Mouse (Mus musculus) limb, embryonic 14.5 days (tissue): ENCODE measurements around the gene Lhfpl3. TPM values are rescaled to one million over a fixed set of nuclear protein-coding genes. Genes with fewer than 3 reads are reported as not detected.

Experiments used
- ATAC-seq: fragments of 200-750 bp; cut with Nextera tagmentation; 2 replicates; pipeline ENCODE4 v1.8.0; 2017; ENCODE audit warnings: low read depth, moderate number of reproducible peaks, moderate TSS enrichment; ENCODE audit not compliant: low FRiP score
- DNase-seq: peaks from one replicate; pipeline ENCODE4 v3.0.0-alpha.2; 2015; ENCODE audit warnings: low spot score
- H3K27ac ChIP-seq: fragments of 300-500 bp; sonication (generic); replicated peaks from 2 replicates; pipeline ENCODE4 v1.5.1; 2014; ENCODE audit warnings: low read depth, mild to moderate bottlenecking, low read length, moderate library complexity, mixed read lengths
- H3K27me3 ChIP-seq: fragments of 300-500 bp; sonication (generic); 2 replicates; pipeline ENCODE4 v1.6.1; 2014; ENCODE audit warnings: low read length, mixed read lengths; ENCODE audit not compliant: control insufficient read depth, insufficient read depth
- H3K36me3 ChIP-seq: fragments of 300-500 bp; sonication (generic); 2 replicates; pipeline ENCODE4 v1.6.1; 2014; ENCODE audit warnings: mild to moderate bottlenecking, low read length, moderate library complexity, mixed read lengths; ENCODE audit not compliant: control insufficient read depth, insufficient read depth
- H3K4me1 ChIP-seq: fragments of 300-500 bp; sonication (generic); 2 replicates; pipeline ENCODE4 v1.6.1; 2014; ENCODE audit warnings: antibody characterized with exemption, low read length, mixed read lengths; ENCODE audit not compliant: control insufficient read depth, insufficient read depth
- H3K4me2 ChIP-seq: fragments of 300-500 bp; sonication (generic); replicated peaks from 2 replicates; pipeline ENCODE4 v1.6.1; 2014; ENCODE audit warnings: low read depth, mild to moderate bottlenecking, low read length, moderate library complexity; ENCODE audit not compliant: severe bottlenecking
- H3K4me3 ChIP-seq: fragments of 300-500 bp; sonication (generic); replicated peaks from 2 replicates; pipeline ENCODE4 v1.5.1; 2014; ENCODE audit warnings: low read length
- H3K9ac ChIP-seq: fragments of 300-500 bp; sonication (generic); 2 replicates; pipeline ENCODE4 v1.6.1; 2014; ENCODE audit warnings: mild to moderate bottlenecking, low read depth, low read length, moderate library complexity; ENCODE audit not compliant: severe bottlenecking
- H3K9me3 ChIP-seq: fragments of 300-500 bp; sonication (generic); 2 replicates; pipeline ENCODE4 v1.6.1; 2016; ENCODE audit warnings: low read length; ENCODE audit not compliant: control insufficient read depth
- POLR2A ChIP-seq: fragments of 200-500 bp; IDR thresholded peaks from 2 replicates; pipeline ENCODE4 v1.8.0; 2012; ENCODE audit warnings: inconsistent platforms, mild to moderate bottlenecking, moderate library complexity, borderline replicate concordance; ENCODE audit not compliant: insufficient read depth, insufficient read length; ENCODE audit errors: extremely low read depth
- WGBS: fragments of 180-500 bp; shearing (Covaris S2); extraction: QIAGEN DNeasy Blood & Tissue Kit; methylation state at CpG from one replicate; pipeline ENCODE4 v1.1.7; 2014; 5-methylcytosine and 5-hydroxymethylcytosine counted together
- polyA plus RNA-seq, 2 experiments: library from polyadenylated mRNA; depleted of rRNA in 1 of 2; stranded (reverse) in 1 of 2; unstranded in 1 of 2; fragments of >200 nt; fragmentation: Nextera tagmentation in 1 of 2; extraction: Ambion mirVana in 1 of 2; gene quantifications; 2 replicates each; pipeline versions ENCODE4 v1.2.1 to v1.2.3; 2012 to 2014

Lhfpl3 gene
- polyA plus RNA-seq, 2 experiments, result 0.72 to 0.82 TPM

DNA sequence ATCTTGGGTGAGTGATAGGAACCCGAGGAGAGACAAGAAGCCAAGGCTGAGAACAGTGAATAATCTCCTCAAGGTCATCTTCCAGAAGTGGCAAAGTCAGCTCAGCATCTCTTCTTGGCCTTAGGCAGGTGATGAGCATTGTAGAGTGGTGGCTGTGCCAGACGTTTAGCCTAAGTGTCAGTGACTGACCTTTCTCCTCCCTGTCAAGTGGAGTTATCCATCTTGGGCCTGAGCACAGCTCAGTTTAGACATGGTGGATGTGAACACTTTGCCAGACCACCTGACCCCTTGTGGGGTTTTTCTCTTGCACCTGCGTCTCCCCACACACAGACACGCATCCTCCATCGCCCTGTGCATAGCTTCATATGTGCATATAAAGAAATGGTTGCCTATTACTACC is 305.6 kb downstream of the Lhfpl3 start:
- Histone ChIP-seq H3K36me3 (no peaks in the 10 kb centered on the region), H3K9me3 (no peaks in the 10 kb centered on the region), H3K4me3 (no peak overlapping the region), H3K27me3 (no peaks in the 10 kb centered on the region), H3K9ac (no peak overlapping the region), H3K27ac (no peak overlapping the region), H3K4me2 (no peak overlapping the region), H3K4me1 (no peaks in the 10 kb centered on the region)
- 68% methylated on average over 5 of the region's 5 CpGs for WGBS
- no peak for ATAC-seq
- DNase-seq, result no peak
- no peak for TF ChIP-seq POLR2A

DNA sequence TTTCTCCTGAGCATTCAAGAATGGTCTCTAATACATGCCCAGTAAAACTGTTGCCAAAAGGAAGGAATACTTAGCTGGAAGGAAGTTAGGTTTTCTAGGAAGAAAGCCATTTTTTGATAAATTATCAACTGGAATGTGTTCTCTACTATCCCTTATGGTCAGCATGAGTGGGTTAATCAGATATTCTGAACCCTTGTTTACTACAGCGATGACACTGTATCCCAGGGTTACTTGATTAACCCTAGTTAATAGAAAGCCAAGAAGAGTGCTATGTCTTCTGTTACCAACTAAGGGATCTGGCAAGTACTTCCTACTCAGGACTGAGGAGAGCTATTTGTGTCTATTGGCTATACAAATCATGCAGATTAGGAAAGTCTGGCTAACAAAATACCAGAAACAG is 349.0 kb downstream of the Lhfpl3 start:
- no peak overlapping the region for H3K4me3 ChIP-seq
- 80% methylated on average over 1 of the region's 1 CpGs for WGBS
- no peak for ATAC-seq
- H3K36me3 ChIP-seq, result no peaks in the 10 kb centered on the region
- H3K4me2 ChIP-seq, result no peak overlapping the region
- H3K9ac ChIP-seq, result no peak overlapping the region
- DNase-seq, result no peak
- no peaks in the 10 kb centered on the region for H3K27me3 ChIP-seq
- no peak for TF ChIP-seq POLR2A
- no peak overlapping the region for H3K27ac ChIP-seq
- H3K9me3 ChIP-seq, result no peaks in the 10 kb centered on the region
- H3K4me1 ChIP-seq, result no peaks in the 10 kb centered on the region

DNA sequence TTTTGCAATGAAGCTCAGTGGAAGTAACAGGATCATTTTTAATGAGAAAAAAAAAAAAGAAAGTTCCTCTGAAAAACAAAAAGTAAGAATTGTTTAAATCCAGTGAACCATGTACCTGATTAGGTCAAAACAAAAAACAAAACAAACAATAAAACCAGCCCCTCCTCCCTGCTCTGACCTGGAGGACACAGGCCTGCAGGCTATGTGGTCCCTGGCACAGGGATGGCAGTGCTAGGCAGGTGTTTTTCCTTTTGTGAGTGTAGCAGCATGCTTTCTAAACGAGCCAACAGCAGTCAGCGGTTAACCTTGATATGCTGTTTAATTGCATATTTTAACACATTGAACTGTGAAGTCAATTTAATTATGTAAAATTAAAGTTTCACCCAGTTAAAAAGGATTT is 360.7 kb downstream of the Lhfpl3 start:
- no peaks in the 10 kb centered on the region for H3K36me3 ChIP-seq
- H3K27ac ChIP-seq, result no peak overlapping the region
- no peaks in the 10 kb centered on the region for H3K4me1 ChIP-seq
- no peaks in the 10 kb centered on the region for H3K27me3 ChIP-seq
- ATAC-seq, result no peak
- H3K4me3 ChIP-seq, result no peak overlapping the region
- TF ChIP-seq POLR2A, result no peak
- no peak overlapping the region for H3K4me2 ChIP-seq
- no peaks in the 10 kb centered on the region for H3K9me3 ChIP-seq
- WGBS, result 62% methylated on average over 2 of the region's 2 CpGs
- no peak for DNase-seq
- H3K9ac ChIP-seq, result no peak overlapping the region

DNA sequence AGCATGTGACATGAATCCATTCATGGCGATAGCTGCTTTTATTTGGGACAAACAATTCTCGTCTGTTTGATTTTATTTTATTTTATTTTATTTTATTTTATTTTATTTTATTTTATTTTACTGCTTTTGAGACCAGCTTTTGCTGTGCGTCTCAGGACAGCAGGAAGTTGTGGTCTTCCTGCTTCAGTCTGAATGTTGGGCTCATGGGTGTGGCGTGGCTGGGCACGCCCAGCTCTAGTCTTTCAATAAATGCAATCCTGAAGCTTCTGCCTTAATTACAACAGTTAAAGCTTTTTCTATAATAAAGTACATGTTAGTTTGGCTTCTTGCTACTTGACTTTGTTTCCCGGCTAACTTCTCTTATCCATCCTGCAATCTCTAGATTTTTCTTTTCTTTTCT is 365.4 kb downstream of the Lhfpl3 start:
- no peaks in the 10 kb centered on the region for H3K9me3 ChIP-seq

DNA sequence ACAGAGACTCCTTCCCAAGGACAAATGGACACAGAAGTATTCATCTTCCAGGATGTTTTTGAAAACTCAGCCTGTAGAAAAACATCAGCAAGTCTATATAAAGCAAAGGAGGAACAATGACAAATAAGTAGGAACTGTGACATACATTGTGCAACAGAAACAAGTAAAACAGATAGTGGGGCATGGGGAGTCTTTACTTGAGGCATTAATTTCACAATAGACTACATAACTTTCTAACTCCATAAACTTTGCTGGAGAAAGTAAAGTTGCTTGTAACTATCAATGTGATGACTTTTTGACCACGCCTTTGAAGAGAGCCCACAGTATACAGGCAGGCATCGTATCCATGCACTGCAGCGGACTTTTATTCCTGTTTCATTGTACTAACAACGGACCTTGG is 368.4 kb downstream of the Lhfpl3 start:
- DNase-seq, result no peak
- TF ChIP-seq POLR2A, result no peak
- WGBS, result 87% methylated on average over 4 of the region's 4 CpGs
- no peaks in the 10 kb centered on the region for H3K4me1 ChIP-seq
- H3K9ac ChIP-seq, result no peak overlapping the region
- H3K9me3 ChIP-seq, result no peaks in the 10 kb centered on the region
- H3K27ac ChIP-seq, result no peak overlapping the region
- no peak overlapping the region for H3K4me3 ChIP-seq
- no peaks in the 10 kb centered on the region for H3K27me3 ChIP-seq
- H3K36me3 ChIP-seq, result no peaks in the 10 kb centered on the region
- no peak for ATAC-seq
- no peak overlapping the region for H3K4me2 ChIP-seq

More for the DNA sequence above, 365.4 kb downstream of the Lhfpl3 start:
- WGBS, result 83% methylated on average over 6 of the region's 6 CpGs
- Histone ChIP-seq H3K27ac (no peak overlapping the region), H3K9ac (no peak overlapping the region), H3K4me3 (no peak overlapping the region), H3K4me2 (no peak overlapping the region), H3K4me1 (no peaks in the 10 kb centered on the region), H3K36me3 (no peaks in the 10 kb centered on the region), H3K27me3 (no peaks in the 10 kb centered on the region)
- DNase-seq (no peak), ATAC-seq (no peak)
- TF ChIP-seq POLR2A, result no peak

DNA sequence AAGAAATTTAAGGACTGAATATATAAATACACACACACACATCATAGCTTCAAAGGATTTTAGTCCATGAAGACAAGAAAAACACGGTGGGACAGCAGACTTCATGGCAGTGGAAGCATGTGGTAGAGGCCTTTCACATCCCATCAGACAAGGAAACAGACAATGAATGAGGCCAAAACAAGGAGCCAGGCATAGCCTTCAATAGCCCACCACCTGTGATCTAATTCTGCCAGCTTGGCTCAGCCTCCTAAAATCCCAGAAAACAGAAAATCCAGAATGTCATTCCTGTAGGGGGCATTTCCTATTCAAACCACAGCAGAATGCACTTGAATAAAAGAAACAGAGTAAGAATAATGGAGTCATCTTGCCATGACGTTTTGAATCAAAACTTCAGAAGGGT is 381.0 kb downstream of the Lhfpl3 start:
- ATAC-seq, result no peak
- no peak overlapping the region for H3K9ac ChIP-seq
- no peak for DNase-seq
- H3K4me3 ChIP-seq, result no peak overlapping the region
- no peaks in the 10 kb centered on the region for H3K9me3 ChIP-seq
- no peak for TF ChIP-seq POLR2A
- H3K36me3 ChIP-seq, result no peaks in the 10 kb centered on the region
- no peaks in the 10 kb centered on the region for H3K27me3 ChIP-seq
- 67% methylated on average over 2 of the region's 2 CpGs for WGBS
- no peak overlapping the region for H3K4me2 ChIP-seq
- no peaks in the 10 kb centered on the region for H3K4me1 ChIP-seq
- H3K27ac ChIP-seq, result no peak overlapping the region
